Mouse (Mus musculus) limb, embryonic 11.5 days (tissue): ENCODE results near the gene Gm11084. TPM values are rescaled to one million over a fixed set of nuclear protein-coding genes. Genes with fewer than 3 reads are reported as not detected.
A peak's percentile ranks its signal among the peaks of the same experiment; 100 is the strongest.

Experiments used
- ATAC-seq: fragments of 200-750 bp; cut with Nextera tagmentation; 2 replicates; pipeline ENCODE4 v1.8.0; 2017; ENCODE audit warnings: low read depth; ENCODE audit not compliant: insufficient number of reproducible peaks, low FRiP score, low TSS enrichment
- DNase-seq: peaks from one replicate; pipeline ENCODE4 v3.0.0-alpha.2; 2015; ENCODE audit warnings: low spot score
- H3K27ac ChIP-seq: fragments of 300-500 bp; sonication (generic); replicated peaks from 2 replicates; pipeline ENCODE4 v1.5.1; 2014; ENCODE audit warnings: low read depth, mild to moderate bottlenecking, low read length
- H3K27me3 ChIP-seq: fragments of 300-500 bp; sonication (generic); 2 replicates; pipeline ENCODE4 v1.6.1; 2014; ENCODE audit warnings: mild to moderate bottlenecking, low read length, mixed read lengths; ENCODE audit not compliant: control insufficient read depth, insufficient read depth
- H3K36me3 ChIP-seq: fragments of 300-500 bp; sonication (generic); 2 replicates; pipeline ENCODE4 v1.6.1; 2014; ENCODE audit warnings: mild to moderate bottlenecking, low read length, moderate library complexity, mixed read lengths; ENCODE audit not compliant: control insufficient read depth, insufficient read depth
- H3K4me1 ChIP-seq: fragments of 300-500 bp; sonication (generic); 2 replicates; pipeline ENCODE4 v1.6.1; 2014; ENCODE audit warnings: low read length, mixed read lengths; ENCODE audit not compliant: control insufficient read depth, insufficient read depth
- H3K4me2 ChIP-seq: fragments of 300-500 bp; sonication (generic); 2 replicates; pipeline ENCODE4 v1.6.1; 2014; ENCODE audit warnings: low read depth, mild to moderate bottlenecking, moderate library complexity; ENCODE audit not compliant: severe bottlenecking
- H3K4me3 ChIP-seq: fragments of 300-500 bp; sonication (generic); 2 replicates; pipeline ENCODE4 v1.5.1; 2014; ENCODE audit warnings: low read depth, low read length
- H3K9ac ChIP-seq: fragments of 300-500 bp; sonication (generic); 2 replicates; pipeline ENCODE4 v1.6.1; 2014; ENCODE audit warnings: mild to moderate bottlenecking, low read length
- H3K9me3 ChIP-seq: fragments of 300-500 bp; sonication (generic); 2 replicates; pipeline ENCODE4 v1.6.1; 2016; ENCODE audit warnings: low read length; ENCODE audit not compliant: control insufficient read depth
- WGBS: fragments of 180-500 bp; shearing (Covaris S2); extraction: QIAGEN DNeasy Blood & Tissue Kit; methylation state at CpG from one replicate; pipeline ENCODE4 v1.1.7; 2014; 5-methylcytosine and 5-hydroxymethylcytosine counted together
- microRNA-seq: library from miRNA; unstranded; fragments of <30 nt; microRNA quantifications from one replicate; pipeline ENCODE4, GENCODE M21; 2016
- polyA plus RNA-seq: library from polyadenylated mRNA; unstranded; fragments of >200 nt; fragmentation: Nextera tagmentation; extraction: Ambion mirVana; gene quantifications from 2 replicates; pipeline ENCODE4 v1.2.1, GENCODE M21; 2014

Gene Gm11084
- polyA plus RNA-seq, 1 experiment from 2014 or later = not detected

DNA sequence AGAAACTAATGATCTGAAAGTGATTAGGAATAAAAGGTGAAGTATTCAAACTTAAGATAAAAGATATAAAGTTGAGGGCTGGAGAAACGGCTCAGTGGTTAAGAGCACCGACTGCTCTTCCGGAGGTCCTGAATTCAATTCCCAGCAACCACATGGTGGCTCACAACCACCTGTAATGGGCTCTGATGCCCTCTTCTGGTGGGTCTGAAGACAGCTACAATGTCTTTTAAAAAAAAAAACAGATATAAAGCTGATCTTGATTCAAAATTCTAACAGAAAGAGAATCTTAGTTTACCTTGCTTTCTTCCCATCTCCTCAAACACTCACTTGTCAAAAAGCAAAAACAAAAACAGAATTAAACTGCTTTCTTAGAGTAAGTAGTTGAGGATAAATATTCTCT, 30.1 kb downstream of the Gm11084 start:
- H3K4me1 ChIP-seq = no peaks in the 10 kb centered on the region
- H3K36me3 ChIP-seq = peaks cover 6% of the 10 kb centered on the region; the same call in 1 of the 2 replicates
- H3K4me3 ChIP-seq = no peak overlapping the region
- H3K27me3 ChIP-seq = no peaks in the 10 kb centered on the region
- ATAC-seq (no peak), DNase-seq (no peak)
- no peaks in the 10 kb centered on the region for H3K9me3 ChIP-seq
- H3K9ac ChIP-seq = no peak overlapping the region
- no peak overlapping the region for H3K27ac ChIP-seq
- H3K4me2 ChIP-seq = no peak overlapping the region
- 94% methylated on average over 3 of the region's 3 CpGs for WGBS

DNA sequence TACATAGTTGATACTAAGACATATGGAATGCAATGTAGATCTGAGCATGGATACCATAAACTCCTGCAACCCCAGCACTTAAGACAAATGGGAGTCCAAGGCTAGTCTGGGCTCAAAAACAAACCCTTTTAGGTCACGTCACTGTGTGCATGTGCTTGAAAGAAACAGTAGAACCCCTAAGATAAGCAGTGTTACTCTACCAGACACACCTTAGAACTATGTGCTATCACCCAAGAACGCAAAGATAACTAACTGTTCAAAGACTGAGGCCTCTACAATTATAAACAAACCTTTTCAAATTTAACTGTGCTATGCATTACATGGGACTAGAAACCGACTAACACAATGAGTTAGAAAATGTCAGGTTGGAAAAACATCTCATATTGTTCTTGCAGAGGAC, 33.5 kb downstream of the Gm11084 start:
- no peaks in the 10 kb centered on the region for H3K9me3 ChIP-seq
- WGBS = 96% methylated on average over 3 of the region's 3 CpGs
- no peak overlapping the region for H3K27ac ChIP-seq
- no peaks in the 10 kb centered on the region for H3K27me3 ChIP-seq
- ATAC-seq (no peak), DNase-seq (no peak)
- H3K36me3 ChIP-seq = 0 out of 2 replicates have a peak, but pooled peaks cover 3% of the 10 kb centered on the region
- H3K4me2 ChIP-seq = no peak overlapping the region
- H3K9ac ChIP-seq = no peak overlapping the region
- H3K4me1 ChIP-seq = no peaks in the 10 kb centered on the region
- H3K4me3 ChIP-seq = no peak overlapping the region

DNA sequence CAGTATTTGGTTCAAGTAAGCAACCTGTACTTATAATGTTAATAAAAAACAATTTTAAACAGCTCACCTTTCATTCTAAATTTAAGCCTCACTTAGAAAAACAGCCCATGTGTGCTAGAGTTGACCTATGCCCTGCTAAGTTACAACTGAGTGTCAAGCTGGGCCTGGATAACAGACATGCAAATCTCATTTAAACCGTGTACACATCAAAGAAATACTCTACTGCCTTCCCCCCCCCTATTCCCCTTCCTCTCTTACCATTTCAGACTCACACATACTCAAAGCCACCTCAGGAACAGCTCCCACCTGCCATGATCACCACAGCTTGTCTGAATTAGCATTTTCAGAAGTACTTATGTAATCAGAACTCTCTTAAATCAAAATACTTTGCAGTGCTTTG, 50.6 kb downstream of the Gm11084 start:
- Histone ChIP-seq H3K4me1 (peaks cover 14% of the 10 kb centered on the region; the same call in 1 of the 2 replicates), H3K36me3 (peaks cover 2% of the 10 kb centered on the region), H3K27me3 (no peaks in the 10 kb centered on the region), H3K27ac (no peak overlapping the region), H3K9me3 (no peaks in the 10 kb centered on the region), H3K4me2 (no peak overlapping the region), H3K4me3 (no peak overlapping the region), H3K9ac (no peak overlapping the region)
- ATAC-seq (no peak), DNase-seq (peak; percentile 52)
- WGBS = 3% methylated on average over 1 of the region's 1 CpGs

DNA sequence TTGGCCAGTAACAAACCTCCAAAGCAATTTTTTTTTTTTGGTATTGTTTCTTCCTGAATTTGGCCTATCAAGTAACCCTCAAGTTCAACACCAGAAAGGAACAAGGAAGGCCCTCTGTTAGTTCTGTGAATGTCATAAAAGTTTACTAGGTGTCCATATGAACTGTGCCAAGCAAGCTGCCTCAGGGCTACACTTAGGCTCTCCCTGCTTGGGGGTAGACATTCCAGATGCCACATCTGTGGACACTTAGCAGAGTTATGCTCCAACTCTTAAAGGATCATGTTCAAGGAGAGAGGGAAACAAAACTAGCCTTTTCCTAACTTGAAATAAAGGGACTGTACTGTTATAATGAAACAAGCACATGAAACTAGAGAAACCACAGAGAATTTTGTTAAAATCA, 54.3 kb downstream of the Gm11084 start:
- Histone ChIP-seq H3K4me2 (no peak overlapping the region), H3K9ac (no peak overlapping the region), H3K9me3 (no peaks in the 10 kb centered on the region), H3K36me3 (no peaks in the 10 kb centered on the region), H3K27ac (no peak overlapping the region), H3K4me3 (no peak overlapping the region), H3K27me3 (no peaks in the 10 kb centered on the region), H3K4me1 (peaks cover 14% of the 10 kb centered on the region; the same call in 1 of the 2 replicates)
- peak; percentile 66 for DNase-seq
- ATAC-seq = peak; percentile 80

DNA sequence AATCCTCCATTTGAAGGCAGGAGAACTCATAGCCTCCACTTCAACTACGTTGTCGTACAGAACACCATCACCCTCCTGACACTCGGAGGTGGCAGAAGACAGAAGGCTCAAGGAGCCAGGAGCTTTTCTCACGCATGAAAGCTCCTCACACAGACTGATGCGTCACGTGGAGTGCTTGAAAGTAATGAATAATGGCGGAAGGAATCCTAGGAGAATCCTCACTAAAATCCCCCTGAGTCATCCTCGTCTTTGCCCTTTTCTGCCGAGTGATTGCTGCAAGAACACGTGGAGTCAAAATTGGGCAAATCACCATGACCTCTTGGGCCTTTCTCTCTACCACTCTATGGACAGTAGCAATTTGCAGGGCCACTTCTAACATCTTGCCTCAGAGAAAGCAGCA, 61.5 kb downstream of the Gm11084 start:
- Histone ChIP-seq H3K4me2 (no peak overlapping the region), H3K4me3 (no peak overlapping the region), H3K36me3 (no peaks in the 10 kb centered on the region), H3K4me1 (no peaks in the 10 kb centered on the region), H3K27ac (no peak overlapping the region), H3K27me3 (no peaks in the 10 kb centered on the region), H3K9ac (no peak overlapping the region), H3K9me3 (no peaks in the 10 kb centered on the region)
- 88% methylated on average over 10 of the region's 10 CpGs for WGBS
- DNase-seq (no peak), ATAC-seq (no peak)

Small RNA genes within 50 kb of the gene (microRNA-seq; reads per million reads assigned to microRNA genes)
- not detected for gene Gm25960

Other genes with a start within 250 kb of the Gm11084 start
- 71.6 and 82.9 TPM in 2 replicates for gene Sp3, start 6.3 kb downstream of the Gm11084 start, polyA plus RNA-seq
- gene Ola1, start 232.2 kb upstream of the Gm11084 start, polyA plus RNA-seq = 117 and 119 TPM in 2 replicates